Mouse (Mus musculus): ENCODE measurements around the gene Osbpl7. TPM values are rescaled to one million over a fixed set of nuclear protein-coding genes. Genes with fewer than 3 reads are reported as not detected.
A peak's percentile ranks its signal among the peaks of the same experiment; 100 is the strongest.

Gene Osbpl7
- polyA plus RNA-seq, 1 experiment = 13.2 TPM

DNA sequence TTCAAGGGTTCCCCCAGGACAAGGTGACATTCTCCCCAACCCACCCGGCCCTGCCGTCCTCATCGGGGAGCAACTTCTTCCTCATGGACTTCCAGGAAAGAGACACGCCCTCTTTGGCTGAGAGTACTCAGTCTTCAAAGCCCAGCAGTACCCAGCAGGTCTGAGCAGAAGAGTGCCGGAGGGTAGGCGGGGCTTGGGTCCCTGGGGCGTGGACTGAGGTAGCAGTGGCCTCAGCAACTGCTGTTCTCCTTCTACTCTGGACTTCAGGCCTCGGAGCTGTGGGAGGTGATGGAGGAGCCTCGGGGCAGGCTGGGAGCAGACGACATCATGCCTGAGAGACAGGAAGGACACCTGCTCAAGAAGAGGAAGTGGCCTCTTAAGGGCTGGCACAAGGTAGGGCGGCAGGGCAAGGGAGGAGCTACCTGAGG lies 1.8 kb downstream of the Osbpl7 start:
- TF ChIP-seq GATA1 (IDR thresholded peaks at IDR 0.05; ENCODE audit: borderline replicate concordance, low read length) = no peak
- no peak for TF ChIP-seq FLI1 (IDR thresholded peaks at IDR 0.05; ENCODE audit: low read length)
- Histone ChIP-seq H3K27me3 (replicated peaks) (no peaks in the 10 kb centered on the region), H3K4me3 (replicated peaks) (peak overlapping the region; percentile 94), H3K4me1 (peaks cover 32% of the 10 kb centered on the region), H3K9me3 (no peaks in the 10 kb centered on the region), H3K36me3 (replicated peaks; ENCODE audit: low read length) (peaks cover 68% of the 10 kb centered on the region)

GRCm38 (mm10) chr11:97063274-97063920 lies 13.0 kb downstream of the Osbpl7 start:
- peaks cover 93% of the 10 kb centered on the region for H3K36me3 ChIP-seq (replicated peaks; ENCODE audit: low read length)
- no peak overlapping the region for H3K4me3 ChIP-seq (replicated peaks)
- no peaks in the 10 kb centered on the region for H3K9me3 ChIP-seq
- no peaks in the 10 kb centered on the region for H3K27me3 ChIP-seq (replicated peaks)
- TF ChIP-seq GATA1 (IDR thresholded peaks at IDR 0.05; ENCODE audit: borderline replicate concordance, low read length) = no peak
- no peak for TF ChIP-seq FLI1 (IDR thresholded peaks at IDR 0.05; ENCODE audit: low read length)
- peaks cover 11% of the 10 kb centered on the region for H3K4me1 ChIP-seq

GRCm38 (mm10) chr11:97063921-97064295 lies 13.5 kb downstream of the Osbpl7 start:
- Histone ChIP-seq H3K9me3 (no peaks in the 10 kb centered on the region), H3K4me1 (peaks cover 8% of the 10 kb centered on the region), H3K4me3 (replicated peaks) (no peak overlapping the region), H3K36me3 (replicated peaks; ENCODE audit: low read length) (peaks cover 93% of the 10 kb centered on the region), H3K27me3 (replicated peaks) (no peaks in the 10 kb centered on the region)
- no peak for TF ChIP-seq GATA1 (IDR thresholded peaks at IDR 0.05; ENCODE audit: borderline replicate concordance, low read length)

GRCm38 (mm10) chr11:97065538-97066295 lies 15.3 kb downstream of the Osbpl7 start:
- no peaks in the 10 kb centered on the region for H3K27me3 ChIP-seq (replicated peaks)
- no peak overlapping the region for H3K4me3 ChIP-seq (replicated peaks)
- peaks cover 8% of the 10 kb centered on the region for H3K4me1 ChIP-seq
- H3K9me3 ChIP-seq = no peaks in the 10 kb centered on the region
- peaks cover 81% of the 10 kb centered on the region for H3K36me3 ChIP-seq (replicated peaks; ENCODE audit: low read length)
- TF ChIP-seq FLI1 (IDR thresholded peaks at IDR 0.05; ENCODE audit: low read length) (no peak), GATA1 (IDR thresholded peaks at IDR 0.05; ENCODE audit: borderline replicate concordance, low read length) (no peak)

DNA sequence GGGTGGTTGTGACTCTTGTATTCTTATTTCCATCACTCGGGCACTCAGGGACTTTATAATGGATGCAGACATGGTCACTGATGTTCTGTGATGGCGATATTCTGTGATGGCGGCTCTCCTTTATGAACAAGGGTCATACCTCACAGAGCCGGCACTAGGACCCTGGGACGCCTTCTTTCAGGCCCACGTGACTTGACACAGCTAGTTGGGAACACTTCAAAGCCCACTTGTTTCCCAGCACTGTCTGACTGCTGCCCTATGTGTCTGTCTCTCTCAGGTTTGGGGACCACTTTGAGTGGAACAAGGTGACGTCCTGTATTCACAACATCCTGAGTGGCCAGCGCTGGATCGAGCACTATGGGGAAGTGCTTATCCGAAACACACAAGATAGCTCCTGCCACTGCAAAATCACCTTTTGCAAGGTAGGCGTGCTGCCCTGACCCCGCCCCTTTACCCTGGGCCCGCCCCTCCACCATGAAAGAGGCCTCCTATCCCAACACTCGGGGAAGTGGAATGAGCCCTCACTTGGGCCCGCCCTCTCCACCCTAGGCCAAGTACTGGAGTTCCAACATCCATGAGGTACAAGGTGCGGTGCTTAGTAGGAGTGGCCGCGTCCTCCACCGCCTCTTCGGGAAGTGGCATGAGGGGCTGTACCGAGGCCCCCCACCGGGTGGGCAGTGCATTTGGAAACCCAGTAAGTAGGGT lies 16.4 kb downstream of the Osbpl7 start:
- TF ChIP-seq GATA1 (IDR thresholded peaks at IDR 0.05; ENCODE audit: borderline replicate concordance, low read length) (no peak), FLI1 (IDR thresholded peaks at IDR 0.05; ENCODE audit: low read length) (no peak)
- Histone ChIP-seq H3K9me3 (no peaks in the 10 kb centered on the region), H3K27me3 (replicated peaks) (no peaks in the 10 kb centered on the region), H3K4me3 (replicated peaks) (no peak overlapping the region), H3K36me3 (replicated peaks; ENCODE audit: low read length) (peaks cover 70% of the 10 kb centered on the region), H3K4me1 (peaks cover 8% of the 10 kb centered on the region)

DNA sequence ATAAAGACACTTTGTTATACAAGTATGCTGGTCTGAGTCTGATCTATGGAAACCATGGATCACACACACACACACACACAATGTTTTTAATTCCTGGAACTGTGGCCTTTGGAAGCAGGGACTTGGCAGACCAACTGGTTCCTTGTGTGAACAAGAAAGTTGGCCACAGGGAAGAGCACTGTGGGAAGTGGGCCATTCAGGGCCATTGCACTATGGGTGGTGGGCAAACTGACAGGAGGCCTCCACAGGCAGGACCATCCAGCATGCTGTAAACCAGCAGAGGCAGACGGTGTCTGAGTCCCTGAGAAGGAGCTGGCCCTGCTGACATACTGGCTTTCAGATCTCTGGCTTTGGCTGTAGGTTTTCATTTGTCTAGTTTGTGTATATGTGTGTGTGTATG lies 18.9 kb downstream of the Osbpl7 start:
- no peaks in the 10 kb centered on the region for H3K4me1 ChIP-seq
- peaks cover 2% of the 10 kb centered on the region for H3K27me3 ChIP-seq (replicated peaks)
- H3K36me3 ChIP-seq (replicated peaks; ENCODE audit: low read length) = peaks cover 48% of the 10 kb centered on the region
- no peak for TF ChIP-seq GATA1 (IDR thresholded peaks at IDR 0.05; ENCODE audit: borderline replicate concordance, low read length)
- TF ChIP-seq FLI1 (IDR thresholded peaks at IDR 0.05; ENCODE audit: low read length) = no peak
- no peaks in the 10 kb centered on the region for H3K9me3 ChIP-seq
- H3K4me3 ChIP-seq (replicated peaks) = no peak overlapping the region

DNA sequence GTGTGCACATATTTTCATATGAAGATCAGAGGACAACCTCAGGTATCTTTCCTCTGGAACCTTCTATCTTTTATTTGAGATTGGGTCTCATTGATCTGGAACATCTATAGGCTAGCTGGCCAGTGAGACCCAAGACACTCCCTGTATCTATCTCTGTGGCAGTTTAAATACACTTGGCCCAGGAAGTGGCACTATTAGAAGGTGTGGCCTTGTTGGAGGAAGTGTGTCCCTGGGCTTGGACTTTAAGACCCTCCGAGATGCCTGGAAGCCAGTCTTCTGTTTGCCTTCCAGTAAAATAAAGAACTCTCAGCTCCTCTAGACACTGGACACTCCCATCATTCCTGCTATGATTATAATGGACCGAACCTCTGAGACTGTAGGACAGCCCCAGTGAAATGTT lies 19.3 kb downstream of the Osbpl7 start:
- Histone ChIP-seq H3K4me1 (no peaks in the 10 kb centered on the region), H3K27me3 (replicated peaks) (peaks cover 5% of the 10 kb centered on the region), H3K36me3 (replicated peaks; ENCODE audit: low read length) (peaks cover 47% of the 10 kb centered on the region), H3K9me3 (no peaks in the 10 kb centered on the region), H3K4me3 (replicated peaks) (no peak overlapping the region)
- TF ChIP-seq GATA1 (IDR thresholded peaks at IDR 0.05; ENCODE audit: borderline replicate concordance, low read length) (no peak), FLI1 (IDR thresholded peaks at IDR 0.05; ENCODE audit: low read length) (no peak)

- Histone ChIP-seq H3K36me3 (replicated peaks; ENCODE audit: low read length) (peaks cover 33% of the 10 kb centered on the region), H3K27me3 (replicated peaks) (peaks cover 6% of the 10 kb centered on the region), H3K4me1 (no peaks in the 10 kb centered on the region), H3K9me3 (no peaks in the 10 kb centered on the region), H3K4me3 (replicated peaks) (no peak overlapping the region)
- TF ChIP-seq FLI1 (IDR thresholded peaks at IDR 0.05; ENCODE audit: low read length) (no peak), GATA1 (IDR thresholded peaks at IDR 0.05; ENCODE audit: borderline replicate concordance, low read length) (no peak)
Measured at GRCm38 (mm10) chr11:97071129-97071528, 20.7 kb downstream of the Osbpl7 start.

GRCm38 (mm10) chr11:97072533-97072932 lies 22.1 kb downstream of the Osbpl7 start:
- Histone ChIP-seq H3K36me3 (replicated peaks; ENCODE audit: low read length) (peaks cover 19% of the 10 kb centered on the region), H3K27me3 (replicated peaks) (peaks cover 6% of the 10 kb centered on the region), H3K4me1 (no peaks in the 10 kb centered on the region), H3K4me3 (replicated peaks) (no peak overlapping the region), H3K9me3 (no peaks in the 10 kb centered on the region)
- TF ChIP-seq FLI1 (IDR thresholded peaks at IDR 0.05; ENCODE audit: low read length) (no peak), GATA1 (IDR thresholded peaks at IDR 0.05; ENCODE audit: borderline replicate concordance, low read length) (no peak)

- no peaks in the 10 kb centered on the region for H3K9me3 ChIP-seq
Measured at GRCm38 (mm10) chr11:97074235-97074634, 23.8 kb downstream of the Osbpl7 start.

More at GRCm38 (mm10) chr11:97074235-97074634, 23.8 kb downstream of the Osbpl7 start:
- Histone ChIP-seq H3K27me3 (replicated peaks) (peaks cover 6% of the 10 kb centered on the region), H3K4me1 (no peaks in the 10 kb centered on the region), H3K4me3 (replicated peaks) (no peak overlapping the region), H3K36me3 (replicated peaks; ENCODE audit: low read length) (peaks cover 2% of the 10 kb centered on the region)
- TF ChIP-seq FLI1 (IDR thresholded peaks at IDR 0.05; ENCODE audit: low read length) (no peak), GATA1 (IDR thresholded peaks at IDR 0.05; ENCODE audit: borderline replicate concordance, low read length) (no peak)
